Mouse (Mus musculus) testis, adult 2 months (tissue): Measurements from ENCODE around the gene Adap2.

Source experiments
- CTCF ChIP-seq: fragments of 200-500 bp; IDR thresholded peaks from 2 replicates; pipeline ENCODE4 v1.5.1; 2012; ENCODE audit warnings: low read depth, mild to moderate bottlenecking, inconsistent platforms, low read length, moderate library complexity; ENCODE audit not compliant: control insufficient read depth, insufficient read depth, insufficient replicate concordance
- POLR2A ChIP-seq: fragments of 200-500 bp; IDR thresholded peaks from 2 replicates; pipeline ENCODE4 v1.6.1; 2012; ENCODE audit warnings: low read depth, mild to moderate bottlenecking, inconsistent platforms, low read length, moderate library complexity; ENCODE audit not compliant: control insufficient read depth

- TF ChIP-seq CTCF (no peak), POLR2A (no peak)
Measured at GRCm38 (mm10) chr11:80212282-80212681, 58.4 kb downstream of the Adap2 start.
